12 mouse cellular contexts compared by ENCODE assay signal in genomic region chr10:86429651-86430050, GRCm38 (mm10).
"Had no signal": no experiment of that assay in that cellular context is flagged by ENCODE, and none has a peak within 500 bp of the region (broad histone marks: within the 10 kb centered on the region; RNA-seq: fewer than 3 reads in every experiment).

No protein-coding gene starts in this region.

- DNase-seq: right cerebral cortex, adult 18-20 months; right cerebral cortex, postnatal 4 days; thymus, adult 2 months; thymus, postnatal 25 days had no signal

- H3K27me3 ChIP-seq: limb, embryonic 15.5 days; liver, embryonic 12.5 days; lung, embryonic 15.5 days; midbrain, embryonic 12.5 days; neural tube, embryonic 15.5 days; stomach, embryonic 15.5 days had no signal

- H3K27ac ChIP-seq: left cerebral cortex, adult 2 months; limb, embryonic 15.5 days; liver, embryonic 12.5 days; lung, embryonic 15.5 days; midbrain, embryonic 12.5 days; neural tube, embryonic 15.5 days; stomach, embryonic 15.5 days had no signal

- H3K36me3 ChIP-seq: limb, embryonic 15.5 days; liver, embryonic 12.5 days; lung, embryonic 15.5 days; midbrain, embryonic 12.5 days; neural tube, embryonic 15.5 days; stomach, embryonic 15.5 days had no signal

- H3K4me3 ChIP-seq: left cerebral cortex, adult 2 months; limb, embryonic 15.5 days; liver, embryonic 12.5 days; lung, embryonic 15.5 days; midbrain, embryonic 12.5 days; myocyte; neural tube, embryonic 15.5 days; stomach, embryonic 15.5 days had no signal

- H3K4me1 ChIP-seq: liver, embryonic 12.5 days had no signal

- ATAC-seq: liver, embryonic 12.5 days had no signal

- H3K4me2 ChIP-seq: limb, embryonic 15.5 days; liver, embryonic 12.5 days; lung, embryonic 15.5 days; midbrain, embryonic 12.5 days; neural tube, embryonic 15.5 days; stomach, embryonic 15.5 days had no signal

- H3K9me3 ChIP-seq: limb, embryonic 15.5 days; liver, embryonic 12.5 days; lung, embryonic 15.5 days; midbrain, embryonic 12.5 days; neural tube, embryonic 15.5 days; stomach, embryonic 15.5 days had no signal

- H3K9ac ChIP-seq: limb, embryonic 15.5 days; liver, embryonic 12.5 days; lung, embryonic 15.5 days; midbrain, embryonic 12.5 days; neural tube, embryonic 15.5 days; stomach, embryonic 15.5 days had no signal
